Comparison of ENCODE assay signal across 8 mouse cellular contexts in genomic region chr9:107338172-107338883, GRCm38 (mm10). TPM values are rescaled to one million over a fixed set of nuclear protein-coding genes. Genes with fewer than 3 reads are reported as not detected.
DNase-seq lines count a peak whose midpoint lies in the region; ATAC-seq and TF ChIP-seq lines count a peak whose summit lies in the region.

Gene Hemk1, minus strand, starts transcription at chr9:107338350.

- no peaks in the 10 kb centered on the region for H3K4me1 ChIP-seq in hindbrain, embryonic 11.5 days (replicated peaks; ENCODE audit: control insufficient read depth, insufficient read depth, low read length)

- 5% methylated on average over 30 of the region's 30 CpGs for WGBS in hindbrain, embryonic 11.5 days

- H3K4me2 ChIP-seq in hindbrain, embryonic 11.5 days (replicated peaks; ENCODE audit: low read depth, low read length), result peak within 1 kb of the TSS; percentile 78

- in situ Hi-C loops in Patski (cut with MboI; ENCODE audit: low pct_unique_long_range_greater_than_20kb), result loop anchor here (5.0 kb wide), 2 partner anchors 41 to 446 kb away; partner anchors contain the start of genes Cish and Manf

- H3K9ac ChIP-seq in hindbrain, embryonic 11.5 days (ENCODE audit: low read depth, low read length), result peak within 1 kb of the TSS; percentile 86

- CTCF ChIA-PET in Patski (lab: Charles Lee), result interaction anchor here (1.3 to 5.7 kb wide), 3 partner anchors 19 to 44 kb away, joined by 4 to 99 read pairs (median 6); partner anchors contain the start of genes Cish and Mapkapk3

- no peak for DNase-seq in Patski (ENCODE audit: low read depth, low spot score)
- peak; percentile 80 for DNase-seq in cerebellum, adult 9-10 months
- peak; percentile 53 to 78 for DNase-seq in frontal cortex, postnatal 10 days (ENCODE audit: low spot score in 2 of 2)
- DNase-seq in hindbrain, embryonic 11.5 days (ENCODE audit: low spot score), result peak; percentile 86
- DNase-seq in layer of hippocampus, postnatal 10 days (ENCODE audit: low spot score in 2 of 2), result peak; percentile 79 to 85
- DNase-seq in lung, postnatal 10 days, result peak; percentile 89
- DNase-seq in ovary, postnatal 14 days (ENCODE audit: low spot score), result peak; percentile 63
- DNase-seq in thymus, postnatal 10 days (ENCODE audit: low spot score in 2 of 2), result peak; percentile 68 to 77

- peak within 1 kb of the TSS; percentile 64 for H3K4me3 ChIP-seq in hindbrain, embryonic 11.5 days (ENCODE audit: low read depth, low read length)

- POLR2A ChIA-PET in Patski (lab: Charles Lee), result interaction anchor here (1.3 to 6.9 kb wide), 2 partner anchors 36 to 42 kb away, joined by 7 to 56 read pairs; partner anchors contain the start of gene Cish

- no peaks in the 10 kb centered on the region for H3K36me3 ChIP-seq in hindbrain, embryonic 11.5 days (ENCODE audit: control insufficient read depth, insufficient read depth, low read length)

- ATAC-seq in Patski, result peak; percentile 10
- ATAC-seq in hindbrain, embryonic 11.5 days (ENCODE audit: low FRiP score), result peak; percentile 73; the same call in 1 of the 2 replicates

- no peak for TF ChIP-seq CTCF in Patski (IDR thresholded peaks at IDR 0.05)

- H3K9me3 ChIP-seq in hindbrain, embryonic 11.5 days (ENCODE audit: control insufficient read depth, low read length), result no peaks in the 10 kb centered on the region

- H3K27ac ChIP-seq in hindbrain, embryonic 11.5 days (ENCODE audit: low read depth, low read length), result peak within 1 kb of the TSS; percentile 51

- no peaks in the 10 kb centered on the region for H3K27me3 ChIP-seq in Patski
- 0 out of 2 replicates have a peak, but pooled peaks cover 5% of the 10 kb centered on the region for H3K27me3 ChIP-seq in hindbrain, embryonic 11.5 days (ENCODE audit: control insufficient read depth, insufficient read depth, low read length)

RNA-seq across cellular contexts. Expression of gene Hemk1, which starts in this region (rescaled TPM):
- 19.2 TPM for polyA plus RNA-seq in Patski (2021)
- polyA plus RNA-seq in hindbrain, embryonic 11.5 days (2014; fragmentation: Nextera tagmentation; extraction: Ambion mirVana), result 9.7 and 10.8 TPM in 2 replicates
- 10 to 100 TPM; 14.6 to 19.9 TPM for total RNA-seq in layer of hippocampus, postnatal 10 days (2021)
